Mouse (Mus musculus) brain, embryonic 18.5 days (tissue): Measurements from ENCODE around the gene Dtx4.

Source experiments
- DNase-seq: peaks from one replicate; pipeline ENCODE4 v3.0.0-alpha.2; 2012; ENCODE audit warnings: low read depth, low spot score

Gene Dtx4

GRCm38 (mm10) chr19:12420555-12420954, 80.7 kb downstream of the Dtx4 start:
- no peak for DNase-seq

- no peak for DNase-seq
These were observed 82.9 kb downstream of the Dtx4 start for GRCm38 (mm10) chr19:12418312-12418711.

GRCm38 (mm10) chr19:12417361-12417760, 83.9 kb downstream of the Dtx4 start, which contains the start of gene Olfr1441:
TSS of gene Olfr1441 (plus strand) at chr19:12417433.
- no peak for DNase-seq
